Mouse (Mus musculus) erythroblast, embryonic 14.5 days (primary cell): Measurements from ENCODE around the gene Mfsd11. TPM values are rescaled to one million over a fixed set of nuclear protein-coding genes. Genes with fewer than 3 reads are reported as not detected.
"Not testable (repeated sequence)": the region's sequence is repeated elsewhere in the genome, so short reads cannot be mapped to it uniquely, and the experiment has no call there.

Source experiments
- H3K27me3 ChIP-seq: 2 replicates; pipeline ENCODE4 v1.6.1; 2012; ENCODE audit warnings: inconsistent platforms; ENCODE audit not compliant: control insufficient read depth
- H3K36me3 ChIP-seq: 2 replicates; pipeline ENCODE4 v1.6.1; 2012; ENCODE audit warnings: mild to moderate bottlenecking, inconsistent platforms; ENCODE audit not compliant: control insufficient read depth
- H3K4me1 ChIP-seq: 2 replicates; pipeline ENCODE4 v1.6.1; 2012; ENCODE audit warnings: inconsistent platforms; ENCODE audit not compliant: control insufficient read depth
- H3K4me3 ChIP-seq: replicated peaks from 2 replicates; pipeline ENCODE3; 2012; ENCODE audit warnings: moderate library complexity, mild to moderate bottlenecking, inconsistent platforms
- H3K9me3 ChIP-seq: 2 replicates; pipeline ENCODE4 v1.6.1; 2012; ENCODE audit warnings: low read length, inconsistent platforms, mixed read lengths; ENCODE audit not compliant: control insufficient read depth
- GATA1 ChIP-seq: IDR thresholded peaks from 2 replicates; pipeline ENCODE4 v1.6.1; 2012; ENCODE audit warnings: low read length, inconsistent platforms, mixed read lengths
- TAL1 ChIP-seq: IDR thresholded peaks from 3 replicates; pipeline ENCODE4 v1.6.1; 2012; ENCODE audit warnings: low read length, inconsistent platforms, mixed read lengths
- polyA plus RNA-seq: library from polyadenylated mRNA; stranded (reverse); fragments of >175 nt; gene quantifications from 2 replicates; pipeline ENCODE4 v1.2.3, GENCODE M21; 2012

Gene Mfsd11
- polyA plus RNA-seq, 1 experiment = 1.2 TPM

GRCm38 (mm10) chr11:116893532-116894442 lies 41.5 kb downstream of the Mfsd11 start:
- Histone ChIP-seq H3K27me3 (peaks cover 12% of the 10 kb centered on the region), H3K4me3 (no peak overlapping the region), H3K9me3 (no peaks in the 10 kb centered on the region), H3K36me3 (no peaks in the 10 kb centered on the region), H3K4me1 (no peaks in the 10 kb centered on the region)
- TF ChIP-seq TAL1 (no peak), GATA1 (no peak)

- Histone ChIP-seq H3K9me3 (no peaks in the 10 kb centered on the region), H3K27me3 (peaks cover 12% of the 10 kb centered on the region), H3K4me3 (no peak overlapping the region), H3K36me3 (no peaks in the 10 kb centered on the region), H3K4me1 (no peaks in the 10 kb centered on the region)
- TF ChIP-seq TAL1 = no peak
- TF ChIP-seq GATA1 = no peak
Observed at GRCm38 (mm10) chr11:116895402-116895801, 43.2 kb downstream of the Mfsd11 start.

DNA sequence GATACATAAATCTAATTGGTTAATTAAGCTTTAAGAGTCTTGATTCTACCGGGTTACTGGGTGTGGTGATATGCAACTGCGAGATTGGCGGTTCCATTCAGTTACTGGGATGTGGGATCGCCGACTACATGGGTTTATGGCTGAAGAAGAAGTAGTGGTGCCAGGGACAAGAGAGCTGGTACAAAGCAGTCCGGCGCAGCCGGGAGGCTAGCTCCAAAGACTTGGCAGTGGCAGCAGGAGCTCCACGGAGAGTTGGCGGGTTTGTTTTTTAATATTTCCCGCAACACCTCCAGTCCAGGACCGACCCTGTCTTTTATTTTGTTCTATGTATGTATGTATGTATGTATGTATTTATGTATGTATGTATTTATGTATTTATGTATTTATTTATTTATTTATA lies 47.0 kb downstream of the Mfsd11 start:
- no peak for TF ChIP-seq GATA1
- TF ChIP-seq TAL1 = no peak
- H3K9me3 ChIP-seq = peaks cover 4% of the 10 kb centered on the region
- no peaks in the 10 kb centered on the region for H3K4me1 ChIP-seq
- peaks cover 9% of the 10 kb centered on the region for H3K27me3 ChIP-seq
- no peaks in the 10 kb centered on the region for H3K36me3 ChIP-seq
- H3K4me3 ChIP-seq = no peak overlapping the region

DNA sequence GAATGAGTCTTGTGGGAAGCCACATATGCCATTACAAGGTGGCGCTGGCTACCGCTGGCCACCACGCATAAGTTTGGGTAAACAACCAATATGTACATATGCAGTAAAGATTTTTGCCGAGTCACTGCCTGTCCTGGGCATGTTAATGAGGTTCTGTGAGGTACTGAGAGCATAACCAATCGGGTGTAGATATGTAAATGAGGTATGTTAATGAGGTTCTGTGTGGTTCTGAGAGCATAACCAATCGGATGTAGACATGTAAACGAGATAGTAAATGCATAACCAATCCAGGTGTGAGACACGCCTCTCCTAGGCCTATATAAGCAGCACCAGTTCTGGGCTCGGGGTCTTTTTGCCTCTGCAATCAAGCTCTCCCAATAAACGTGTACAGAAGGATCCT lies 50.3 kb downstream of the Mfsd11 start:
- peaks cover 28% of the 10 kb centered on the region for H3K27me3 ChIP-seq

DNA sequence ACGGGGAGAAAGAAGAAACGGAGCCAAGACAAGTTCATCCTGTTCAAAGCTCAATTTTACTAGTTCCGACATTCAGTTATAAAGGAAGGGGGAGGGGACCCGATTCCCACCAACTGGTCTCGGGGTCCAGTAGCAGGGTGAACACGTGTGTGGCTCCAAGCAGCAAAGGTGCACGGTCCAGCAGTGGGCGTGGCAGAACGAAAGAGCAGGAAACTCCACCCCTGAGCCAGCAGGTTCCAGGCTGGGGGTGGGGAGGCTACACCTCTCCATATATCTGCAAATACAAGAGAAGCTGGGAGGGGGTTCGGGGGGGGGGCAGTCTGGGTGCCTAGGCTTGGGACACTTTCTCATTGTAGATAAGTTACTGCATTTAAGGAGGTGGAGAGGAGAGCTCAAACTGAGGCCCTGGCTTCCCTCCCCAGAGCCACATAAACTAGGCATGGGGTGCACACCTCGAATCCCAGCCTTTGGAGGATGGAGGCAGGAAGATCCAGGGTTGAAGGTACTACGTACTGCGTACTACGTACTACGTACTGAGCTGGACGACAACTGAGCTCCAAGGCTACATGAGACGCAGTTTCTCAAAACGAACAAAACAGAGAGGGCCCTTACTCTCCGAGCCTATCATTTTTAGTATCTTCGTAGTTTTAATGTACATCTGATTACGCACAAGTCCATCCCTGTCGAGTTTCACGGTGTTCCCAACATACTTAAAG lies 53.7 kb downstream of the Mfsd11 start:
- TF ChIP-seq TAL1 (no peak), GATA1 (no peak)
- Histone ChIP-seq H3K36me3 (no peaks in the 10 kb centered on the region), H3K9me3 (peaks cover 4% of the 10 kb centered on the region), H3K4me3 (no peak overlapping the region), H3K4me1 (peaks cover 6% of the 10 kb centered on the region), H3K27me3 (peaks cover 29% of the 10 kb centered on the region)

More for the DNA sequence above, 50.3 kb downstream of the Mfsd11 start:
- not testable (repeated sequence) for H3K4me3 ChIP-seq, H3K36me3 ChIP-seq, H3K4me1 ChIP-seq, H3K9me3 ChIP-seq

DNA sequence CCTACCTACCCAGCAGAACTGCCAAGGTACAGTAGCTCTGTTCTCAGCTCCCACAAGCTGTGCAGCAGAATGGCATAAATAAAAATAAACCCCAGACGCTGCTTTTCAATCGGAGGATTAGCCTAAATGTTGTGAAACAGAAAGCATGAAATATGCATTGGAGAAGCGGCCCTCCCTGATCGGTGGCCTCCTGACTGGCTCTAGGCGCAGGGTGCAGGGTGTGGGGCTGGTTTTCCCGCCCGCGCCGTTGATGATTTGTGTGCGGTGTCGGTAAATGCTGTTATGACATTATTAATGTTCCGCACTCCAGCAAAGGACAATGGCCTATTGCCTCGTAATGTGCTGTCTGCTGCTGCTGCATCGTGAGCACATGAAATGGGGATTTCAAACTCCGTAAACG lies 61.3 kb downstream of the Mfsd11 start:
- Histone ChIP-seq H3K4me3 (no peak overlapping the region), H3K4me1 (no peaks in the 10 kb centered on the region; the same call in 1 of the 2 replicates), H3K36me3 (no peaks in the 10 kb centered on the region), H3K9me3 (no peaks in the 10 kb centered on the region), H3K27me3 (peaks cover 31% of the 10 kb centered on the region)
- TF ChIP-seq TAL1 = no peak
- TF ChIP-seq GATA1 = no peak

GRCm38 (mm10) chr11:116914267-116914885 lies 62.1 kb downstream of the Mfsd11 start:
- H3K27me3 ChIP-seq = peaks cover 39% of the 10 kb centered on the region
- H3K9me3 ChIP-seq = no peaks in the 10 kb centered on the region; the same call in 1 of the 2 replicates
- no peaks in the 10 kb centered on the region; the same call in 1 of the 2 replicates for H3K4me1 ChIP-seq
- H3K36me3 ChIP-seq = no peaks in the 10 kb centered on the region
- no peak overlapping the region for H3K4me3 ChIP-seq
- no peak for TF ChIP-seq GATA1
- no peak for TF ChIP-seq TAL1

DNA sequence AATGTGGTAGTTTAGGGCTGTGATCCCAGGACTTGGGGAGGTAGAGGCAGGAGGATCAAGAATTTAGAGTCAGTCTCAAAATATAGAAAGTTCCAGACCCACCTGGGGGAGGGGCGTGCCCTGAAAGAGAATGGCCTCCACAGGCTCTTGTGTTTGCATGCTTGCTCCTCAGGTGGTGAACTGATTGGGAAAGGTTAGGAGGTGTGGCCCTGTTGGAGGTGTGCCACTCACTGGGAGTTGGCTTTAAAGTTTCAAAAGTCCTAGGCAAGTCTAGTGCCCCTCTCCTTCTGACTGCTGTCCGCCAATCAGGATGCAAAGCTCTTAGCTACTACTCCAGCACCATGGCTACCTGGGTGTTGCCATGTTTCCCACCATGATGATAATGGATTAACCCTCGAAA lies 63.0 kb downstream of the Mfsd11 start:
- Histone ChIP-seq H3K9me3 (no peaks in the 10 kb centered on the region; the same call in 1 of the 2 replicates), H3K4me3 (no peak overlapping the region), H3K27me3 (peaks cover 47% of the 10 kb centered on the region), H3K4me1 (no peaks in the 10 kb centered on the region; the same call in 1 of the 2 replicates), H3K36me3 (no peaks in the 10 kb centered on the region)
- TF ChIP-seq GATA1 (no peak), TAL1 (no peak)

DNA sequence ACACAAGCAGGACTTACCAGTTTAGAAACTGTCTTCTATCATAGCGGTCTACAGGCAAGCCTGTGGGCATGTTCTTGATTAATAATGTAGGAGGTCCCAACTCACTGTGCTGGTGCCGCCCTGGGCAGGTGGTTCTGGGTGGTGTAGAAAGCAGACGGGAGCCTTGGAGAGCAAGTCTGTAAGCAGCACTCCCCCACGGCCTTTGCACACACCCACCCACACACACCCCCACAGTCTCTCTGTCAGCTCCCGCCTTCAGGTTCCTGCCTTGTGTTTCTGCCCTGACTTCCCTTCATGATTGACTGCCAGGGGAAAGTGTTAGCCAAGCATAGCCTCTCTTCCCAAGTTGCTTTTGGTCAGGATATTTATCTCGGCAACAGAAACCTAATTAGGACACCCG lies 65.1 kb downstream of the Mfsd11 start:
- H3K4me1 ChIP-seq = no peaks in the 10 kb centered on the region; the same call in 1 of the 2 replicates
- peaks cover 65% of the 10 kb centered on the region for H3K27me3 ChIP-seq
- no peak overlapping the region for H3K4me3 ChIP-seq
- no peaks in the 10 kb centered on the region for H3K36me3 ChIP-seq
- TF ChIP-seq TAL1 (no peak), GATA1 (no peak)
- H3K9me3 ChIP-seq = no peaks in the 10 kb centered on the region; the same call in 1 of the 2 replicates
